ENCODE assay signal across 7 mouse cellular contexts in the genomic region with DNA sequence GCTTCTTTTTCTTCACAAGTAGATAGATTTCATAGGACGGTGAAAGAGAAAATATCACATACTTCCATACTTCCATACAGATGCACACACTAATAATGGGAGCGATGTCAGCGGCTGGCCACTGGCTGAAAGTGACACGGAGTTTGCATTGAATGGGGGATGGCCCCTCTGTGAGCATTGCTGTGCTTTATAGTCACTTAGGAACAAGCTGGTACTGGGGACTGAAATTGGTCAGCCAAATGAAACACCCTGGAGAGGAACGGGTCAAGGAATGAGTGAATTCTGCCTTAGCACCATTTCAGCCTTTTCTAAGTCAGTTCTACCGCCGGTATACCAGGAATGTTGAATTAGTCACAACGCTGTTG.
DNase-seq lines count a peak whose midpoint lies in the region; ATAC-seq and TF ChIP-seq lines count a peak whose summit lies in the region.

No protein-coding gene starts in this region.

- 38% methylated on average over 8 of the region's 8 CpGs for WGBS in forebrain, embryonic 16.5 days
- 72% methylated on average over 8 of the region's 8 CpGs for WGBS in limb, embryonic 13.5 days

- no peak for TF ChIP-seq CTCF in layer of hippocampus, adult 2 months (conservative IDR thresholded peaks at IDR 0.05)

- no peaks in the 10 kb centered on the region for H3K27me3 ChIP-seq in forebrain, embryonic 16.5 days (replicated peaks; ENCODE audit: control insufficient read depth, insufficient read depth, low read length)
- no peaks in the 10 kb centered on the region for H3K27me3 ChIP-seq in limb, embryonic 13.5 days

- peak overlapping the region; percentile 55 for H3K4me2 ChIP-seq in forebrain, embryonic 16.5 days (ENCODE audit: low read length)
- peak overlapping the region; percentile 89 for H3K4me2 ChIP-seq in limb, embryonic 13.5 days (replicated peaks)

- no peaks in the 10 kb centered on the region for H3K9me3 ChIP-seq in forebrain, embryonic 16.5 days (ENCODE audit: control insufficient read depth, low read length)
- H3K9me3 ChIP-seq in limb, embryonic 13.5 days: no peaks in the 10 kb centered on the region

- peak overlapping the region; percentile 39 for H3K9ac ChIP-seq in forebrain, embryonic 16.5 days (replicated peaks; ENCODE audit: low read depth, low read length)
- 0 out of 2 replicates have a peak overlapping the region, but pooled peaks have one; percentile 36 for H3K9ac ChIP-seq in limb, embryonic 13.5 days

- no peaks in the 10 kb centered on the region for H3K36me3 ChIP-seq in forebrain, embryonic 16.5 days (ENCODE audit: control insufficient read depth, insufficient read depth)
- H3K36me3 ChIP-seq in limb, embryonic 13.5 days: no peaks in the 10 kb centered on the region

- H3K4me3 ChIP-seq in layer of hippocampus, adult 2 months: peak overlapping the region; percentile 61
- peak overlapping the region; percentile 76 for H3K4me3 ChIP-seq in forebrain, embryonic 16.5 days (replicated peaks; ENCODE audit: low read length)
- H3K4me3 ChIP-seq in limb, embryonic 13.5 days: peak overlapping the region; percentile 60

- H3K27ac ChIP-seq in layer of hippocampus, adult 2 months: peak overlapping the region; percentile 73
- no peak overlapping the region for H3K27ac ChIP-seq in forebrain, embryonic 16.5 days (ENCODE audit: low read length)
- peak overlapping the region; percentile 88; the same call in 1 of the 2 replicates for H3K27ac ChIP-seq in limb, embryonic 13.5 days

- peaks cover 23% of the 10 kb centered on the region for H3K4me1 ChIP-seq in forebrain, embryonic 16.5 days (replicated peaks; ENCODE audit: control insufficient read depth, insufficient read depth, low read length)
- H3K4me1 ChIP-seq in limb, embryonic 13.5 days: peaks cover 7% of the 10 kb centered on the region

- no peak for DNase-seq in layer of hippocampus, adult 2 months (ENCODE audit: low spot score in 2 of 2)
- no peak for DNase-seq in layer of hippocampus, adult 9-10 months (ENCODE audit: low spot score)
- peak; percentile 56 for DNase-seq in retina, postnatal 1 day
- no peak for DNase-seq in testis, postnatal 10 days (ENCODE audit: low spot score)
- no peak for DNase-seq in left cerebral cortex, adult 8-10 months (ENCODE audit: low spot score in 2 of 2)

- ATAC-seq in forebrain, embryonic 16.5 days: no peak
- no peak for ATAC-seq in limb, embryonic 13.5 days (ENCODE audit: low FRiP score, low read depth)
